Mouse (Mus musculus): Measurements from ENCODE around the gene Surf4.

DNA sequence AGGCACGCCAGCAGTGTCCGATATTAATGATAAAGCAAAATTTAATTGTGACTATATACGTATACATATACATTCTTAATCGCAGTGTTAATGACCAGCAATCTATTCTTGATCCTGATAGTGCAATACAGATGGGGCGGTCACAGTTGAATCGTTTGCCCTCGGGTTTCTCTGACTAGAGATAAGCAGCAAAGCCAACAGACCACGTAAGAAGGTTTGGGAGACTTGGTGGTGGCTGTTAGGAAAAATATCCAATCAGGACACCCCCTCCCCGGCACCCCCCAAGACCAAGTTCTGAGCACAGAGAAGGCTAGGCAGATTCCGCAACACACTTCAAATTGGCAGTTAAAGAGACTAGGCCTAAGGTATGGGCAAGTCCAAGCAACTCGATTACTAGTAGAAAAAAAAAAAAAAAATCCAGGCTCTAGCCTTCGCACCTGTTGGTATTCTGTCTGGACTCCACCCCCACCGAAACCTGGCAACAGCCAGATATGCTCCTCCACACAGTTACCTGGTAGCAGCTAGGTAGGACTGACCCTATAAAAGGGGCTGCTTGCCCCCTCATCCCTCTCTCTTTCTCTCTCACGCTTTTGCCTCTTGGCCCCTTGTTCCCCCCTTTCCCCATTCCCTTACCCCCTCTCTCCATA is 31.1 kb upstream of the Surf4 start:
- TF ChIP-seq CTCF (IDR thresholded peaks at IDR 0.05; ENCODE audit: insufficient read depth, low read depth, low read length) (no peak), POLR2A (IDR thresholded peaks at IDR 0.05; ENCODE audit: insufficient read depth, low read depth, low read length) (no peak)

All from olfactory bulb, adult 2 months (tissue).